Mouse (Mus musculus) cortical plate, adult 2 months (tissue): ENCODE results near the gene Card9.

Source experiments
- CTCF ChIP-seq: fragments of 200-500 bp; IDR thresholded peaks from 2 replicates; pipeline ENCODE4 v1.5.1; 2011; ENCODE audit warnings: mild to moderate bottlenecking, control low read depth, low read length; ENCODE audit not compliant: insufficient read depth; ENCODE audit errors: extremely low read depth
- POLR2A ChIP-seq: fragments of 200-500 bp; IDR thresholded peaks from 2 replicates; pipeline ENCODE4 v1.6.1; 2011; ENCODE audit warnings: mild to moderate bottlenecking, low read length, control low read depth; ENCODE audit not compliant: insufficient read depth; ENCODE audit errors: extremely low read depth

DNA sequence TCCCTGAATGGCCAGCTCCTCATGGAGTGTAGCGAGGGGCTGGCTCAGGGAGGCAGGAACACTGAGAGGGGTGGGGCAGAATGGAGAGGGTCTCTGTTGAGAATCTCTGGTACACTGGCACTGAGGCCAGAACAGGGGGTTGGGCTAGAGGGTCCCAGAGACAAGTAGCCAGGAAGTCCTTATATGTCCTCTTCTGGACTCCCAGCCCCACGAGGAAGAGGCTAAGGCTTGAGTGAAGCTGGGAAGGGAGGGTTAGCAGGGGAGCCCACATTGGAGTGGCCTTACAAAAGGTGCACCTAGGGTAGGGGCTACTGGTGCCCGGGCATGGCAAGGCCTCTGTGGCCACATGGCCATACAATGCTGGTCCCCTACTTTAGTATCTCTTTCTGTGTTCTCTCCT lies 43.3 kb downstream of the Card9 start:
- TF ChIP-seq POLR2A (no peak), CTCF (no peak)
